Mouse (Mus musculus) MEL (cell line): ENCODE measurements around the gene Myrf. TPM values are rescaled to one million over a fixed set of nuclear protein-coding genes. Genes with fewer than 3 reads are reported as not detected.

Experiments
- DNase-seq: peaks from one replicate; pipeline ENCODE4 v3.0.0; 2011; ENCODE audit warnings: low read depth, low spot score
- H3K27ac ChIP-seq: 2 replicates; pipeline ENCODE4 v1.5.1; 2012; ENCODE audit warnings: low read depth, mild to moderate bottlenecking, control low read depth, low read length, moderate library complexity; ENCODE audit not compliant: control insufficient read depth
- H3K27me3 ChIP-seq, 2 experiments: fragments of 150-350 bp in 1 of 2; sonication (generic) in 1 of 2; 2 replicates each; pipeline ENCODE4 v1.6.1; 2012; ENCODE audit warnings: low read length in 2 of 2, mild to moderate bottlenecking in 2 of 2, improper control_type of control experiment in 1 of 2, moderate library complexity in 1 of 2; ENCODE audit not compliant: insufficient read depth in 2 of 2, control insufficient read depth in 1 of 2
- H3K36me3 ChIP-seq, 2 experiments: 2 replicates each; pipeline ENCODE4 v1.6.1; 2012 to 2014; ENCODE audit warnings: low read length in 2 of 2, improper control_type of control experiment in 1 of 2, inconsistent platforms in 1 of 2, mild to moderate bottlenecking in 1 of 2; ENCODE audit not compliant: insufficient read depth in 2 of 2, control insufficient read depth in 1 of 2
- H3K4me1 ChIP-seq, 2 experiments: fragments of 150-350 bp in 1 of 2; sonication (generic) in 1 of 2; 2 replicates each; pipeline ENCODE4 v1.6.1; 2012; ENCODE audit warnings: low read length in 2 of 2, improper control_type of control experiment in 1 of 2, mild to moderate bottlenecking in 1 of 2; ENCODE audit not compliant: insufficient read depth in 2 of 2, control insufficient read depth in 1 of 2
- H3K4me3 ChIP-seq, 2 experiments: fragments of 150-350 bp in 1 of 2; sonication (generic) in 1 of 2; 2 replicates each; pipeline ENCODE4 v1.5.1; 2012; ENCODE audit warnings: low read depth in 2 of 2, low read length in 2 of 2, mild to moderate bottlenecking in 2 of 2, moderate library complexity in 2 of 2, control low read depth in 1 of 2, improper control_type of control experiment in 1 of 2; ENCODE audit not compliant: control insufficient read depth in 1 of 2, insufficient read depth in 1 of 2
- H3K79me2 ChIP-seq: 2 replicates; pipeline ENCODE4 v1.6.1; 2012; ENCODE audit warnings: mild to moderate bottlenecking, low read length, moderate library complexity; ENCODE audit not compliant: control insufficient read depth, poor library complexity, insufficient read depth
- H3K9ac ChIP-seq: 2 replicates; pipeline ENCODE4 v1.6.1; 2012; ENCODE audit warnings: low read depth, mild to moderate bottlenecking, control low read depth, low read length, moderate library complexity; ENCODE audit not compliant: control insufficient read depth, poor library complexity, severe bottlenecking
- H3K9me3 ChIP-seq: fragments of 150-350 bp; sonication (generic); replicated peaks from 2 replicates; pipeline ENCODE4 v1.6.1; 2012; ENCODE audit warnings: mild to moderate bottlenecking, low read length, improper control_type of control experiment, moderate library complexity; ENCODE audit not compliant: insufficient read depth
- CHD1 ChIP-seq: IDR thresholded peaks from 2 replicates; pipeline ENCODE4 v1.6.1; 2012; ENCODE audit warnings: low read depth, mild to moderate bottlenecking, inconsistent platforms, low read length, improper control_type of control experiment
- CHD2 ChIP-seq: IDR thresholded peaks from 2 replicates; pipeline ENCODE4 v1.6.1; 2011; ENCODE audit warnings: low read length, improper control_type of control experiment
- CTCF ChIP-seq, 3 experiments: IDR thresholded peaks in 2 of 3; conservative IDR thresholded peaks in 1 of 3; 2 replicates each; pipeline ENCODE4 v1.5.1; 2011 to 2012; ENCODE audit warnings: low read length in 3 of 3, low read depth in 2 of 3, mild to moderate bottlenecking in 2 of 3, improper control_type of control experiment in 1 of 3, inconsistent platforms in 1 of 3, mixed read lengths in 1 of 3, moderate library complexity in 1 of 3; ENCODE audit not compliant: control insufficient read depth in 1 of 3, insufficient read depth in 1 of 3, poor library complexity in 1 of 3, severe bottlenecking in 1 of 3
- E2F4 ChIP-seq: IDR thresholded peaks from 2 replicates; pipeline ENCODE4 v1.6.1; 2011; ENCODE audit warnings: low read depth, low read length, improper control_type of control experiment, borderline replicate concordance
- GABPA ChIP-seq: IDR thresholded peaks from 2 replicates; pipeline ENCODE4 v1.6.1; 2012; ENCODE audit warnings: low read depth, mild to moderate bottlenecking, inconsistent platforms, low read length, improper control_type of control experiment, moderate library complexity
- MAFK ChIP-seq: IDR thresholded peaks from 2 replicates; pipeline ENCODE4 v1.6.1; 2011; ENCODE audit warnings: low read depth, mild to moderate bottlenecking, low read length, improper control_type of control experiment, borderline replicate concordance
- MAX ChIP-seq: IDR thresholded peaks from 2 replicates; pipeline ENCODE4 v1.6.1; 2011; ENCODE audit warnings: low read length, improper control_type of control experiment
- MAZ ChIP-seq: IDR thresholded peaks from 2 replicates; pipeline ENCODE4 v1.6.1; 2012; ENCODE audit warnings: low read depth, mild to moderate bottlenecking, inconsistent platforms, low read length, improper control_type of control experiment
- MEF2A ChIP-seq: IDR thresholded peaks from 2 replicates; pipeline ENCODE4 v1.6.1; 2014; ENCODE audit warnings: low read depth, mild to moderate bottlenecking, inconsistent platforms, low read length, improper control_type of control experiment; ENCODE audit not compliant: poor library complexity, insufficient replicate concordance, severe bottlenecking; ENCODE audit errors: extremely low read depth
- MYC ChIP-seq: IDR thresholded peaks from 2 replicates; pipeline ENCODE4 v1.6.1; 2011; ENCODE audit warnings: low read depth, mild to moderate bottlenecking, low read length, improper control_type of control experiment, moderate library complexity
- NRF1 ChIP-seq: IDR thresholded peaks from 2 replicates; pipeline ENCODE4 v1.6.1; 2014; ENCODE audit warnings: low read depth, mild to moderate bottlenecking, inconsistent platforms, low read length, improper control_type of control experiment, moderate library complexity; ENCODE audit not compliant: poor library complexity, insufficient read depth, severe bottlenecking
- POLR2AphosphoS5 ChIP-seq: IDR thresholded peaks from 2 replicates; pipeline ENCODE4 v1.6.1; 2012; ENCODE audit warnings: low read depth, borderline replicate concordance, mild to moderate bottlenecking, inconsistent platforms, low read length, moderate library complexity, mixed read lengths
- RAD21 ChIP-seq: IDR thresholded peaks from 2 replicates; pipeline ENCODE4 v1.6.1; 2011; ENCODE audit warnings: mild to moderate bottlenecking, low read depth, low read length, improper control_type of control experiment
- ZC3H11A ChIP-seq: IDR thresholded peaks from 2 replicates; pipeline ENCODE4 v1.6.1; 2012; ENCODE audit warnings: low read depth, mild to moderate bottlenecking, inconsistent platforms, low read length, improper control_type of control experiment
- ZKSCAN1 ChIP-seq: IDR thresholded peaks from 2 replicates; pipeline ENCODE4 v1.6.1; 2012; ENCODE audit warnings: low read depth, mild to moderate bottlenecking, inconsistent platforms, low read length, improper control_type of control experiment, moderate library complexity
- ZNF384 ChIP-seq: IDR thresholded peaks from 2 replicates; pipeline ENCODE4 v1.6.1; 2012; ENCODE audit warnings: low read depth, mild to moderate bottlenecking, inconsistent platforms, low read length, improper control_type of control experiment
- polyA plus RNA-seq, 2 experiments: library from polyadenylated mRNA; stranded (reverse) in 1 of 2; unstranded in 1 of 2; fragments of >175 nt in 1 of 2; fragments of >200 nt in 1 of 2; gene quantifications; 2 replicates each; pipeline versions ENCODE4 v1.2.1 to v1.2.4; 2012; ENCODE audit warnings: low replicate concordance in 2 of 2, low read depth in 1 of 2; ENCODE audit not compliant: insufficient read length in 2 of 2, insufficient read depth in 1 of 2, missing spikeins in 1 of 2
- total RNA-seq: library from RNA; depleted of rRNA; stranded (reverse); fragments of 300-350 nt; gene quantifications from 2 replicates; pipeline ENCODE4 v1.2.3, GENCODE M21; 2012

Myrf gene
- total and polyA plus RNA-seq, 3 experiments: 0.23 to 2.7 TPM; not detected in 1

GRCm38 (mm10) chr19:10195252-10195651 lies 45.3 kb downstream of the Myrf start:
- H3K9me3 ChIP-seq: no peaks in the 10 kb centered on the region
- H3K9ac ChIP-seq: no peak overlapping the region
- DNase-seq: no peak
- H3K79me2 ChIP-seq: 0 out of 2 replicates have a peak, but pooled peaks cover 4% of the 10 kb centered on the region
- H3K36me3 ChIP-seq: peaks cover 4% of the 10 kb centered on the region in 2 experiments; a peak in 3 of 4 replicates
- H3K4me3 ChIP-seq: no peak overlapping the region
- no peak for TF ChIP-seq MAZ
- TF ChIP-seq MEF2A: no peak
- TF ChIP-seq ZKSCAN1: no peak
- no peak for TF ChIP-seq MAFK
- TF ChIP-seq E2F4: no peak
- no peak for TF ChIP-seq ZNF384
- TF ChIP-seq NRF1: no peak
- TF ChIP-seq CHD2: no peak
- no peak for TF ChIP-seq CTCF (IDR thresholded peaks at IDR 0.05 in 2 of 3, conservative IDR thresholded peaks at IDR 0.05 in 1 of 3; ENCODE audit: control insufficient read depth in 1 of 3, insufficient read depth in 1 of 3, low read depth in 2 of 3, low read length in 3 of 3, poor library complexity in 1 of 3, severe bottlenecking in 1 of 3)
- TF ChIP-seq POLR2AphosphoS5: no peak
- TF ChIP-seq RAD21: no peak
- no peak for TF ChIP-seq GABPA
- peaks cover 0 to 8% of the 10 kb centered on the region in 2 experiments; a peak in 2 of 4 replicates for H3K4me1 ChIP-seq
- H3K27ac ChIP-seq: no peak overlapping the region
- H3K27me3 ChIP-seq: no peaks in the 10 kb centered on the region

GRCm38 (mm10) chr19:10194337-10194736 lies 46.2 kb downstream of the Myrf start:
- H3K79me2 ChIP-seq: no peaks in the 10 kb centered on the region
- no peak for DNase-seq
- H3K27ac ChIP-seq: no peak overlapping the region
- H3K4me3 ChIP-seq: no peak overlapping the region
- H3K9me3 ChIP-seq: no peaks in the 10 kb centered on the region
- H3K4me1 ChIP-seq: peaks cover 0 to 8% of the 10 kb centered on the region in 2 experiments; a peak in 2 of 4 replicates
- peaks cover 4% of the 10 kb centered on the region in 2 experiments; a peak in 3 of 4 replicates for H3K36me3 ChIP-seq
- TF ChIP-seq CTCF (IDR thresholded peaks at IDR 0.05 in 2 of 3, conservative IDR thresholded peaks at IDR 0.05 in 1 of 3; ENCODE audit: control insufficient read depth in 1 of 3, insufficient read depth in 1 of 3, low read depth in 2 of 3, low read length in 3 of 3, poor library complexity in 1 of 3, severe bottlenecking in 1 of 3) (peak in 2 of 3 experiments; percentile 4 to 27; a peak in 2 of 6 replicates), CHD2 (no peak), CHD1 (no peak)
- H3K27me3 ChIP-seq: no peaks in the 10 kb centered on the region
- H3K9ac ChIP-seq: no peak overlapping the region

GRCm38 (mm10) chr19:10191326-10191725 lies 49.2 kb downstream of the Myrf start:
- peak overlapping the region; percentile 49 for H3K27ac ChIP-seq
- H3K9me3 ChIP-seq: no peaks in the 10 kb centered on the region
- H3K4me3 ChIP-seq: no peak overlapping the region
- no peak overlapping the region for H3K9ac ChIP-seq
- H3K27me3 ChIP-seq: no peaks in the 10 kb centered on the region
- peak; percentile 75 for DNase-seq
- TF ChIP-seq MYC (peak; percentile 37; the same call in 1 of the 2 replicates), MEF2A (no peak), CHD2 (peak; percentile 64), MAX (peak; percentile 80), ZC3H11A (no peak)
- TF ChIP-seq, all 39 proteins: peak for 3
- peaks cover 4% of the 10 kb centered on the region in 2 experiments; a peak in 3 of 4 replicates for H3K36me3 ChIP-seq
- H3K79me2 ChIP-seq: no peaks in the 10 kb centered on the region
- H3K4me1 ChIP-seq: peaks cover 0 to 8% of the 10 kb centered on the region in 2 experiments; a peak in 2 of 4 replicates
